Comparison of ENCODE assay signal across 13 mouse cellular contexts in the genomic region with DNA sequence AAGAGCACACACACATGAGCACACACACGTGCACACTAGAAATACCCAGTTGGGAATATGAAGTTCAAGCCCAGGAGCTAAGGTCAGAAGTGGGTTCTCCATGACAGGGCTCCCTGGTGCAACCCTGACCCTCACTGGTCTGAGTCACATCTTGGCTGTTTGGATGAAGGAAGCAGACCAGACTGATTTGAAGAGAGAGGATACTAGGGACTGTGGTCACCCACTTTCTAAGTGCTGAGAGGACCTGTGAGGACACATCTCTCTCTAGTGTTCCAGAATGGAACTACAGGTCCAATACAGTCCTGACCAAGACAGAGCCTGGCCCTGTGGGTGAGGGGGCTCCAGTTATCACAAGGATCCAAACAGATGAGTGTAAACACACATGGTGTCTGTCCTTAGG. TPM values are rescaled to one million over a fixed set of nuclear protein-coding genes. Genes with fewer than 3 reads are reported as not detected.
A peak's percentile ranks its signal among the peaks of the same experiment; 100 is the strongest.
DNase-seq lines count a peak whose midpoint lies in the region; TF ChIP-seq lines count a peak whose summit lies in the region.
"Had no signal": no experiment of that assay in that cellular context is flagged by ENCODE, and none has a peak within 500 bp of the region (broad histone marks: within the 10 kb centered on the region; RNA-seq: fewer than 3 reads in every experiment).

No protein-coding gene starts in this region.

- H3K27ac ChIP-seq in left cerebral cortex, adult 2 months = no peak overlapping the region
- H3K27ac ChIP-seq: liver, embryonic 13.5 days had no signal

- intact Hi-C loops in left cerebral cortex, adult 2 months (cut with DNase I) = loop anchor here (5.0 kb wide), 3 partner anchors 147 to 362 kb away; partner anchors contain the start of gene Pspn
- intact Hi-C loops in left cerebral cortex, postnatal 14 days (cut with DNase I) = loop anchor here (5.0 to 10.0 kb wide), 3 partner anchors 92 to 359 kb away; no protein-coding TSS in a partner anchor

- H3K4me3 ChIP-seq in left cerebral cortex, adult 2 months = no peak overlapping the region
- H3K4me3 ChIP-seq: liver, embryonic 13.5 days had no signal

- peak; percentile 23 for DNase-seq in embryo, embryonic 10 days (ENCODE audit: low spot score)
- no peak for DNase-seq in embryo, embryonic 11 days
- no peak for DNase-seq in left cerebral cortex, adult 2 months (ENCODE audit: extremely low spot score in 1 of 2, low spot score in 2 of 2)
- DNase-seq in left cerebral cortex, postnatal 14 days (ENCODE audit: low spot score in 2 of 2) = no peak
- DNase-seq in 3T3-L1 (ENCODE audit: low read depth, low spot score) = peak; percentile 52
- DNase-seq in Muller cell, postnatal 12 days (ENCODE audit: inconsistent ontology term) = peak; percentile 40
- DNase-seq in cerebellum, postnatal 25 days = no peak
- no peak for DNase-seq in cerebellum, postnatal 10 days
- DNase-seq: cerebellum, adult 11-12 months; kidney, adult 9 months; liver, embryonic 13.5 days; thymus, adult 2 months had no signal

- TF ChIP-seq CTCF in left cerebral cortex, adult 2 months (IDR thresholded peaks at IDR 0.05) = peak; percentile 32

RNA-seq across cellular contexts. Expression of gene Rfx2, which starts 25.0 kb away (rescaled TPM):
- total RNA-seq in left cerebral cortex, adult 2 months (2021) = 1 to 10 TPM; 2.2 to 3.5 TPM
- 1 to 10 TPM; 2.1 to 2.4 TPM for total RNA-seq in left cerebral cortex, postnatal 14 days (2021)

RNA-seq across cellular contexts. Expression of gene Prr22, which starts 35.7 kb away (rescaled TPM):
- total RNA-seq in left cerebral cortex, adult 2 months (2021) = 1 to 10 TPM; 1.3 to 2.6 TPM
- under 1 TPM; 0.51 to 0.94 TPM for total RNA-seq in left cerebral cortex, postnatal 14 days (2021)

RNA-seq across cellular contexts. Expression of gene Dus3l, which starts 41.2 kb away (rescaled TPM):
- 10 to 100 TPM; 69.0 to 73.5 TPM for total RNA-seq in left cerebral cortex, adult 2 months (2021)
- 10 to 100 TPM; 66.2 to 75.0 TPM for total RNA-seq in left cerebral cortex, postnatal 14 days (2021)

RNA-seq across cellular contexts. Expression of gene Nrtn, which starts 48.5 kb away (rescaled TPM):
- total RNA-seq in left cerebral cortex, adult 2 months (2021) = 1 to 10 TPM; 4.1 to 4.5 TPM
- total RNA-seq in left cerebral cortex, postnatal 14 days (2021) = 1 to 10 TPM; 2.6 to 4.5 TPM
- total RNA-seq: megakaryocyte progenitor cell, adult 5-6 weeks had no signal

Comparison
In these comparisons a context has a peak if more than half of its experiments do, and no peak if none do; other contexts are left out.
1. DNase-seq: peak in embryo, embryonic 10 days (single experiment), 3T3-L1 (single experiment) and Muller cell, postnatal 12 days (single experiment); none in embryo, embryonic 11 days (single experiment), left cerebral cortex, adult 2 months (0 of 2), left cerebral cortex, postnatal 14 days (0 of 2), cerebellum, postnatal 25 days (0 of 2) and cerebellum, postnatal 10 days (0 of 2).